Mouse (Mus musculus) forebrain, postnatal 0 days (tissue): ENCODE measurements at regions not wholly inside any gene's neighbourhood (a gene's known extent, or its start where the extent isn't known, plus 50 kb on each side); places are given as distances from the start of the nearest gene placed in this dataset.

Experiments used
- ATAC-seq: fragments of 200-750 bp; cut with Nextera tagmentation; 2 replicates; pipeline ENCODE4 v1.8.0; 2017; ENCODE audit warnings: mild to moderate bottlenecking, moderate library complexity
- DNase-seq: peaks from one replicate; pipeline ENCODE4 v3.0.0-alpha.2; 2015
- H3K27ac ChIP-seq: fragments of 300-500 bp; sonication (generic); 2 replicates; pipeline ENCODE4 v1.5.1; 2014; ENCODE audit warnings: low read depth, mild to moderate bottlenecking, antibody characterized with exemption, low read length, moderate library complexity, mixed read lengths
- H3K27me3 ChIP-seq: fragments of 300-500 bp; sonication (generic); 2 replicates; pipeline ENCODE4 v1.6.1; 2014; ENCODE audit warnings: mild to moderate bottlenecking, low read length, mixed read lengths; ENCODE audit not compliant: insufficient read depth
- H3K36me3 ChIP-seq: fragments of 300-500 bp; sonication (generic); 2 replicates; pipeline ENCODE4 v1.6.1; 2014; ENCODE audit warnings: mild to moderate bottlenecking, moderate library complexity; ENCODE audit not compliant: insufficient read depth
- H3K4me1 ChIP-seq: fragments of 300-500 bp; sonication (generic); 2 replicates; pipeline ENCODE4 v1.6.1; 2014; ENCODE audit warnings: antibody characterized with exemption; ENCODE audit not compliant: insufficient read depth
- H3K4me2 ChIP-seq: fragments of 300-500 bp; sonication (generic); 2 replicates; pipeline ENCODE4 v1.6.1; 2014; ENCODE audit warnings: low read depth, mild to moderate bottlenecking, moderate library complexity
- H3K4me3 ChIP-seq: fragments of 300-500 bp; sonication (generic); 2 replicates; pipeline ENCODE4 v1.5.1; 2014; ENCODE audit warnings: low read depth, low read length, mixed read lengths
- H3K9ac ChIP-seq: fragments of 300-500 bp; sonication (generic); 2 replicates; pipeline ENCODE4 v1.6.1; 2014; ENCODE audit warnings: mild to moderate bottlenecking
- H3K9me3 ChIP-seq: fragments of 300-500 bp; sonication (generic); 2 replicates; pipeline ENCODE4 v1.6.1; 2016; ENCODE audit warnings: low read length
- CTCF ChIP-seq: sonication (generic); IDR thresholded peaks from 2 replicates; pipeline ENCODE4 v1.5.1; 2016; ENCODE audit warnings: antibody characterized with exemption, control low read depth, low read depth
- WGBS: fragments of 180-500 bp; shearing (Covaris S2); extraction: QIAGEN DNeasy Blood & Tissue Kit; methylation state at CpG from one replicate; pipeline ENCODE4 v1.1.7; 2014; 5-methylcytosine and 5-hydroxymethylcytosine counted together

- WGBS = 53% methylated on average over 5 of the region's 5 CpGs
- Histone ChIP-seq H3K4me1 (peaks cover 6% of the 10 kb centered on the region), H3K4me3 (no peak overlapping the region), H3K27me3 (no peaks in the 10 kb centered on the region), H3K9ac (no peak overlapping the region), H3K36me3 (no peaks in the 10 kb centered on the region), H3K4me2 (no peak overlapping the region), H3K27ac (no peak overlapping the region), H3K9me3 (no peaks in the 10 kb centered on the region)
- ATAC-seq = no peak
- TF ChIP-seq CTCF = no peak
- DNase-seq = no peak
These were observed 158.7 kb upstream of the Cdyl start for GRCm38 (mm10) chr13:35500891-35501290.

- DNase-seq = peak; percentile 53
- Histone ChIP-seq H3K4me2 (no peak overlapping the region), H3K27me3 (no peaks in the 10 kb centered on the region), H3K4me1 (peaks cover 6% of the 10 kb centered on the region), H3K27ac (no peak overlapping the region), H3K36me3 (no peaks in the 10 kb centered on the region), H3K9ac (no peak overlapping the region), H3K4me3 (no peak overlapping the region), H3K9me3 (no peaks in the 10 kb centered on the region)
- peak; percentile 73 for ATAC-seq
- 35% methylated on average over 11 of the region's 11 CpGs for whole genome bisulfite sequencing
- no peak for TF ChIP-seq CTCF
These were observed 158.1 kb upstream of the Cdyl start for GRCm38 (mm10) chr13:35501351-35502146.

GRCm38 (mm10) chr13:35502147-35502522 lies 157.5 kb upstream of the Cdyl start:
- Histone ChIP-seq H3K27ac (no peak overlapping the region), H3K9me3 (no peaks in the 10 kb centered on the region), H3K4me1 (peaks cover 6% of the 10 kb centered on the region), H3K27me3 (no peaks in the 10 kb centered on the region), H3K36me3 (no peaks in the 10 kb centered on the region), H3K4me3 (no peak overlapping the region), H3K9ac (no peak overlapping the region), H3K4me2 (no peak overlapping the region)
- 26% methylated on average over 5 of the region's 5 CpGs for WGBS
- no peak; the same call in 1 of the 2 replicates for ATAC-seq
- peak; percentile 54 for DNase-seq
- no peak for TF ChIP-seq CTCF

- Histone ChIP-seq H3K36me3 (no peaks in the 10 kb centered on the region), H3K27ac (no peak overlapping the region), H3K4me3 (no peak overlapping the region), H3K4me2 (peak overlapping the region; percentile 18), H3K9ac (no peak overlapping the region), H3K9me3 (no peaks in the 10 kb centered on the region), H3K4me1 (peaks cover 6% of the 10 kb centered on the region), H3K27me3 (no peaks in the 10 kb centered on the region)
- ATAC-seq (peak; percentile 86), DNase-seq (peak; percentile 58)
- TF ChIP-seq CTCF = no peak
- WGBS = 43% methylated on average over 17 of the region's 17 CpGs
These were observed 156.2 kb upstream of the Cdyl start for GRCm38 (mm10) chr13:35503362-35503821.

- 89% methylated on average over 1 of the region's 1 CpGs for WGBS
- Histone ChIP-seq H3K9ac (no peak overlapping the region), H3K27ac (no peak overlapping the region), H3K4me1 (0 out of 2 replicates have a peak, but pooled peaks cover under 1% of the 10 kb centered on the region), H3K4me2 (no peak overlapping the region), H3K36me3 (no peaks in the 10 kb centered on the region), H3K9me3 (no peaks in the 10 kb centered on the region), H3K4me3 (no peak overlapping the region), H3K27me3 (no peaks in the 10 kb centered on the region)
- TF ChIP-seq CTCF = no peak
- DNase-seq (no peak), ATAC-seq (no peak)
These were observed 152.4 kb upstream of the Cdyl start for GRCm38 (mm10) chr13:35507195-35507594.

- ATAC-seq = no peak
- no peak overlapping the region for H3K27ac ChIP-seq
- WGBS = 65% methylated on average over 8 of the region's 8 CpGs
These were observed 147.6 kb upstream of the Cdyl start for GRCm38 (mm10) chr13:35512029-35512507.

GRCm38 (mm10) chr13:35513120-35513519 lies 146.5 kb upstream of the Cdyl start:
- no peaks in the 10 kb centered on the region for H3K9me3 ChIP-seq
- H3K27ac ChIP-seq = no peak overlapping the region
- no peak for TF ChIP-seq CTCF
- 90% methylated on average over 8 of the region's 8 CpGs for WGBS
- no peak overlapping the region for H3K9ac ChIP-seq
- ATAC-seq (no peak; the same call in 1 of the 2 replicates), DNase-seq (no peak)
- no peaks in the 10 kb centered on the region for H3K4me1 ChIP-seq
- no peak overlapping the region for H3K4me3 ChIP-seq
- H3K36me3 ChIP-seq = no peaks in the 10 kb centered on the region
- H3K4me2 ChIP-seq = no peak overlapping the region
- H3K27me3 ChIP-seq = no peaks in the 10 kb centered on the region

More at GRCm38 (mm10) chr13:35512029-35512507, 147.6 kb upstream of the Cdyl start:
- Histone ChIP-seq H3K36me3 (no peaks in the 10 kb centered on the region), H3K9me3 (no peaks in the 10 kb centered on the region), H3K4me1 (no peaks in the 10 kb centered on the region), H3K4me3 (no peak overlapping the region), H3K9ac (no peak overlapping the region), H3K27me3 (no peaks in the 10 kb centered on the region), H3K4me2 (no peak overlapping the region)
- DNase-seq = no peak
- TF ChIP-seq CTCF = no peak
